Mouse (Mus musculus): ENCODE results near the gene Atoh1.

DNA sequence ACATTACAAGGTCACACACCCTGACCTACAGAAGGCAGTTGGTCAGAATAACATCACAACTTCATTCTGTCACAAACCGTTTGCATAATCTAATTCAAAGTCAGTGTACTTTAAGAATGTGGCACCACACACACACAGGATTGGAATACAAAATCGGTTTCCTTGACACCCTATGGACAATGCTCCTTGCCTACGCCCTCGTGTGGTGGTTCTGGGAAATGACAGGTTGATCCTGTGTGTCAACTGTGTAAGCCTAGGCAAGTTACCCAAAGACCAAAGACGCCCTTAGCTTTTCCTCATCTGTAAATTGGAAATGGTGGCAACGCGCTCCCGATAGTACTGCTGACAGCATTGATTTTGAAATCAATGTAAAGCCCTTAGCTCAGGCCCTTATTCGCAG, 45.0 kb upstream of the Atoh1 start:
- TF ChIP-seq MAX (IDR thresholded peaks at IDR 0.05) = no peak
- no peak for TF ChIP-seq CEBPB (IDR thresholded peaks at IDR 0.05; ENCODE audit: low read depth)
- TF ChIP-seq USF1 (IDR thresholded peaks at IDR 0.05; ENCODE audit: low read depth) = no peak
- TF ChIP-seq CTCF (IDR thresholded peaks at IDR 0.05; ENCODE audit: control insufficient read depth, insufficient read depth, insufficient read length) = no peak
